Mouse (Mus musculus): ENCODE measurements around the gene Olfr291. TPM values are rescaled to one million over a fixed set of nuclear protein-coding genes. Genes with fewer than 3 reads are reported as not detected.
A peak's percentile ranks its signal among the peaks of the same experiment; 100 is the strongest.

Gene Olfr291
- not detected in 2 replicates for polyA plus RNA-seq (2014; fragmentation: Nextera tagmentation; extraction: Ambion mirVana)

DNA sequence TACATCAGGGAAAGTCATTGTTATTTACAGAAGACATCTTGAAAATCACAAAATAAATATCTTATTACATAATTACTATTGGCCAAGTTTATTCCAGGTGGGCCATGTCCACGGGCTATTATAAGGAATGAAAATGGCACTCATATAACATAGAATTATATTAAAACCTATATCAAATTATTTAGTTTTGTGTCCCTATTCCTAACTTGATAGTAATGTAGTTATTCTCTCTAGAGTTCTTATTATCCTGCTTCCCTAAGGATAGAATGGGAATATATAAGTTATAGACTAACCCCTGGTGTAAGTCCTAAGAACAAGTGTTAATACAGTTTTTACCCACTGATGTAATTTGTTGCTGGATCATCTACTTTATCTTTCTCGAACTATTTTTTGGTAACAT, at the start of gene Olfr291:
Gene Olfr291, plus strand, starts transcription at position 301 of the 400 bp plus-strand sequence.
- no peak for TF ChIP-seq CTCF (IDR thresholded peaks at IDR 0.05; ENCODE audit: low read depth)
- H3K9me3 ChIP-seq (ENCODE audit: low read depth, low read length), result no peaks in the 10 kb centered on the region
- no peaks in the 10 kb centered on the region for H3K4me1 ChIP-seq (ENCODE audit: insufficient read depth)
- no peak within 1 kb of the TSS for H3K27ac ChIP-seq (ENCODE audit: low read depth)
- no peaks in the 10 kb centered on the region for H3K36me3 ChIP-seq (ENCODE audit: insufficient read depth)
- ATAC-seq (ENCODE audit: insufficient read depth), result no peak
- H3K4me2 ChIP-seq, result no peak within 1 kb of the TSS
- no peak within 1 kb of the TSS for H3K9ac ChIP-seq
- no peak for DNase-seq
- no peak within 1 kb of the TSS for H3K4me3 ChIP-seq (ENCODE audit: low read depth, low read length)
- no peaks in the 10 kb centered on the region for H3K27me3 ChIP-seq (ENCODE audit: insufficient read depth, low read length)
- WGBS, result 79% methylated on average over 2 of the region's 2 CpGs

DNA sequence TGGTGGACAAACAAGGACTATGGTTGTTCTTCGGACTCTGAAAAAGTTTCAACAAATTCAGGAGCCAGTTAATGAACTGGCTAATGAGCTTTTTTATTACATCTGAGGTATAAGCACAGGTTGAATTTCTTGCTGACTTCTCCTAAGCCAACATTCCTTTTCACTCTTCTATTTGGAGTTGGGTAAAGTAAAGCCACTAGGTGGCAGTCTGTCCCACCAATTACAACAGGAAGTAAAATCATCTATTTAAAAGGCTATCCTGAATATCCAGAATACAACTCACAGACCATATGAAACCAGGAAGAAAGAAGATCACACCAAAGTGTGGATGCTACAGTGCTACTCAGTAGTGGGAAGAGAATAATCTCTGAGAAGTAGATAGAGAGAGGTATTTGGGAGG, 48.1 kb upstream of the Olfr291 start:
- peak; percentile 62 for DNase-seq
- H3K36me3 ChIP-seq (ENCODE audit: insufficient read depth), result no peaks in the 10 kb centered on the region
- ATAC-seq (ENCODE audit: insufficient read depth), result no peak
- TF ChIP-seq CTCF (IDR thresholded peaks at IDR 0.05; ENCODE audit: low read depth), result peak; percentile 49
- no peaks in the 10 kb centered on the region for H3K4me1 ChIP-seq (ENCODE audit: insufficient read depth)
- 27% methylated on average over 1 of the region's 1 CpGs for WGBS
- H3K4me3 ChIP-seq (ENCODE audit: low read depth, low read length), result no peak overlapping the region
- H3K27me3 ChIP-seq (ENCODE audit: insufficient read depth, low read length), result no peaks in the 10 kb centered on the region
- H3K4me2 ChIP-seq, result no peak overlapping the region
- H3K9ac ChIP-seq, result no peak overlapping the region
- H3K27ac ChIP-seq (ENCODE audit: low read depth), result no peak overlapping the region
- no peaks in the 10 kb centered on the region for H3K9me3 ChIP-seq (ENCODE audit: low read depth, low read length)

DNA sequence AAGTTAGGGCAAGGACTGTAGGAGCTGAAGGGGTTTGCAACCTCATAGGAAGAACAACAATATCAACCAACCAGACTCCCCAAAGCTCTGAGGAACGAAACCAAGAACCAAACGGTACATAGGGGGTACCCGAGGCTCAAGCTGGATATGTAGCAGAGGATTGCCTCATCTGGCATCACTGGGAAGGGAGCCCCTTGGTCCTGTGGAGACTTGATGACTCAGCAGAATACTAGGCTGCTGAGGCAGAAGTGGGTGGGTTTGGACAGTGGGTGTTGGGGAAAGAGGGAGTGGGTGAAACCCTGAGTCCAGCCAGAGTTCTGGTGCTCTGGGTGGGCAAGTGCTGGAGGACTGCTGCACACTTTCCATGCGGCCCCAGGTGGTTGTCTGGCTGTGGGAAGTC, 47.2 kb upstream of the Olfr291 start:
- DNase-seq (no peak), ATAC-seq (ENCODE audit: insufficient read depth) (no peak)
- 84% methylated on average over 4 of the region's 4 CpGs for WGBS
- H3K27ac ChIP-seq (ENCODE audit: low read depth), result no peak overlapping the region
- H3K9me3 ChIP-seq (ENCODE audit: low read depth, low read length), result no peaks in the 10 kb centered on the region
- no peaks in the 10 kb centered on the region for H3K4me1 ChIP-seq (ENCODE audit: insufficient read depth)
- no peaks in the 10 kb centered on the region for H3K27me3 ChIP-seq (ENCODE audit: insufficient read depth, low read length)
- no peaks in the 10 kb centered on the region for H3K36me3 ChIP-seq (ENCODE audit: insufficient read depth)
- H3K4me3 ChIP-seq (ENCODE audit: low read depth, low read length), result no peak overlapping the region
- H3K4me2 ChIP-seq, result no peak overlapping the region
- TF ChIP-seq CTCF (IDR thresholded peaks at IDR 0.05; ENCODE audit: low read depth), result no peak
- no peak overlapping the region for H3K9ac ChIP-seq

DNA sequence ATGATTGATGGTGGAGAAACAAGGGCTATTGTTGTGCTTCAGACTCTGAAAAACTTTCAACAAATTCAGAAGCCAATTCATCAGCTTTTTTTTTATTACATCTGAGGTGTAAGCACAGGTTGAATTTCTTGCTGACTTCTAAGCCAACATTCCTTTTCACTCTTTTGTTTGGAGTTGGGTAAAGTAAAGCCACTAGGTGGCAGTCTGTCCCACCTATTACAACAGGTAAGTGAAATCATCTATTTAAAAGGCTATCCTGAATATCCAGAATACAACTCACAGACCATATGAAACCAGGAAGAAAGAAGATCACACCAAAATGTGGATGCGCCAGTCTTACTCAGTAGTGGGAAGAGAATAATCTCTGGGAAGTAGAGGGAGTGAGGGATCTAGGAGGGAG, 31.2 kb downstream of the Olfr291 start:
- DNase-seq, result peak; percentile 34
- 46% methylated on average over 1 of the region's 1 CpGs for WGBS

More for the DNA sequence above, 31.2 kb downstream of the Olfr291 start:
- peak; percentile 22; the same call in 1 of the 2 replicates for TF ChIP-seq CTCF (IDR thresholded peaks at IDR 0.05; ENCODE audit: low read depth)
- Histone ChIP-seq H3K9me3 (ENCODE audit: low read depth, low read length) (no peaks in the 10 kb centered on the region), H3K4me2 (no peak overlapping the region), H3K4me1 (ENCODE audit: insufficient read depth) (no peaks in the 10 kb centered on the region), H3K27ac (ENCODE audit: low read depth) (no peak overlapping the region), H3K27me3 (ENCODE audit: insufficient read depth, low read length) (no peaks in the 10 kb centered on the region), H3K9ac (no peak overlapping the region), H3K36me3 (ENCODE audit: insufficient read depth) (no peaks in the 10 kb centered on the region), H3K4me3 (ENCODE audit: low read depth, low read length) (no peak overlapping the region)
- ATAC-seq (ENCODE audit: insufficient read depth), result no peak

Other genes with a start within 250 kb of the Olfr291 start
- 10.7 and 12.0 TPM in 2 replicates for gene Fah, start 246.8 kb upstream of the Olfr291 start, polyA plus RNA-seq (2014; fragmentation: Nextera tagmentation; extraction: Ambion mirVana)
- 148 and 160 TPM in 2 replicates for gene Zfand6, start 163.6 kb upstream of the Olfr291 start, polyA plus RNA-seq (2014; fragmentation: Nextera tagmentation; extraction: Ambion mirVana)
- gene Vmn2r65, start 110.6 kb downstream of the Olfr291 start, polyA plus RNA-seq (2014; fragmentation: Nextera tagmentation; extraction: Ambion mirVana), result not detected in 2 replicates
- not detected in 2 replicates for gene Vmn2r66, start 158.7 kb downstream of the Olfr291 start, polyA plus RNA-seq (2014; fragmentation: Nextera tagmentation; extraction: Ambion mirVana)